Mouse (Mus musculus) right cerebral cortex, postnatal 10 days (tissue): ENCODE measurements at regions not wholly inside any gene's neighbourhood (a gene's known extent, or its start where the extent isn't known, plus 50 kb on each side); places are given as distances from the start of the nearest gene placed in this dataset.

Source experiments
- DNase-seq, 2 experiments: peaks; one replicate each; pipeline ENCODE4 v3.0.0; 2021; ENCODE audit warnings: low spot score in 2 of 2

DNA sequence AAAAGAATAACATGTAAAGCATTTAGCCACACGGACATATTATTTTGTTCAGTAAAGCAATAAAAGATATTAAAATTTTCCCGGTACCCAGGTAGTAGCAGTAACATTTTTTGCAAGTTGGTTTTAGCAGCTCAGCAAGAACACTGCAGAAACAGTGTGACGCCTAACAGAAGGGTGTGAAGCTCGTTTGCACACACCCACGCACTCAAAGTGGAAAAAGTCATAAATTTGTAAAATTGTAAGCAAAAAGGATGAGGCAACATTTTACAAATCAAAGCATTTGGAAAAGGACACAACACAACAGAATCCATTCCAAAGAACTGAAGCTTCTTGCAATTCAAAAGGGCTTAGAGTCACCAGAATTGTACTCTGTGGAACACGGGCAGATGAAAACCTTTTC is 1053.6 kb upstream of the Celf2 start:
- DNase-seq: peak; percentile 28 to 65

DNA sequence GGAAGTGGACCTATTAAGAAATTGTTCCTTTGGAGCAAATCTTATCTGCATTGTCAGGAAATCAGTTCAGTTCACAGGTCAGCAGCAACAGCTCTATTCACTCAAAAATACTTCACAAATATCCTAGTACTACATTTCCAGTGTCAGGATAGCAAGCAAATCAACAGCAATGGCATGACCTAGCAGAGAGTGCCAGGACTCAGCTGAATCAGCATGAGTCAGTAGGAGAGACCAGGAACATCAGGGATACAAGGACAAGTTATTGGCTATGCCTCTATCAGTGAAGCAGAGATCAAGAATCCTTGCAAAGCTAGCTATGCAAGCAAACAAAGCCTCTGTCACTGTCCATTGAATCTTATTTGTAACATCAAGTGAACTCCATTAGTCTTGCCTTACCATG is 1036.8 kb upstream of the Celf2 start:
- DNase-seq: no peak

DNA sequence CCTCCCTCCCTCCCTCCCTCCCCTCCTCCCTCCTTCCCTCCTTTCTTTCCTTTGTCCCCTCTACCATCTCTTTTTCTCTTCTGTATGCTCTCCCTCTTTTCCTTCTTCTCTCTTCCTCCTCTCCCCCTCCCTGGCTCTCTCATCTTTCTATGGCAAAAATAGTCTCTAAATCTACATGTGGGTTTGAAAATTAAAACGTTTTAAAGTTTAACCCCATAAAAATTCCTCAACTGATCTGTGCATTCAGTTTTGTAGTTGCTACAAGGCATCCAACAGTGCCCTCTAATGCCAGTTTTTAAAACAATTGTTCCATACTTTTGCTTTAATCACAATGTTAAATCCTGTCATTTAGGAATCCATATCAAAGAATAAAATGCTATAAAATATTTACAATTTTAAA is 1027.5 kb upstream of the Celf2 start:
- DNase-seq: peak in 1 of 2 experiments; percentile 31

- peak; percentile 31 to 62 for DNase-seq
These were observed 989.1 kb upstream of the Celf2 start for GRCm38 (mm10) chr2:8498466-8498865.

- no peak for DNase-seq
These were observed 968.6 kb upstream of the Celf2 start for GRCm38 (mm10) chr2:8477827-8478528.

DNA sequence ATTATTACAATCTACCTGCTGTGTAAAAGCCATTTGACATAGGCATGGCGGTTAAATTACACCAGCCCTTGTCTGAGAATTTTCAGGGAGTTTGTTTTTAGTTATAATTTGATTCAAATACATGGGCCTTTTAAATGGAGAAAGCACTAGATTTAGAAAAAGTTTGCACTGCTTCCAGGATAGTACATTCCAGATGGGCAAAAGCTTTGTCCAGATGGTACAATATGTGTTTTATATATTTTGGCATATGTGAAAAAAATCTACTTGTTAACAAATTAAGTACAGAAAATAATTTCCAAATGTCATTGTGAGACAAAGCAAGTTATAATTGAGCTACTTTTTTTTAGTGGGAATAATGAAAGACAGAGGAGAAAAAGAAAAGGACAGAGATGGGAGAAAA is 961.2 kb upstream of the Celf2 start:
- no peak for DNase-seq

DNA sequence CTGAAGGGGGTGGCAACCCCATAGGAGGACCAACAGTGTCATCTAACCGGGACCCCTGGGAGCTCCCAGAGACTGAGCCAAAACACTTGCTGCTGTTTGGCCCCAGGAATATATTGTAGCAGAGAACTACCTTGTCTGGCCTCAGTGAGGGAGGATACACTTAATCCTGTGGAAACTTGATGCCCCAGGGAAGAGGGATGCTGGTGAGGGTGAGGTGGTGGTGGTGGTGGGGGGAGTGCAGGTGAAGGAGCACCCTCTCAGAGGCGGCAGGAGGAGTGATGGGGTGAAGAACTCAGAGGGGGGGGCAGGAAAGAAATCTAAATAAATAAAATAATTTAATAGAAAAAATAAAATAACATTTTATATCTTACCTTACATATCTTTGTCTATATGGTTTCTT is 959.6 kb upstream of the Celf2 start:
- no peak for DNase-seq

GRCm38 (mm10) chr2:8468351-8468750 is 959.0 kb upstream of the Celf2 start:
- no peak for DNase-seq

DNA sequence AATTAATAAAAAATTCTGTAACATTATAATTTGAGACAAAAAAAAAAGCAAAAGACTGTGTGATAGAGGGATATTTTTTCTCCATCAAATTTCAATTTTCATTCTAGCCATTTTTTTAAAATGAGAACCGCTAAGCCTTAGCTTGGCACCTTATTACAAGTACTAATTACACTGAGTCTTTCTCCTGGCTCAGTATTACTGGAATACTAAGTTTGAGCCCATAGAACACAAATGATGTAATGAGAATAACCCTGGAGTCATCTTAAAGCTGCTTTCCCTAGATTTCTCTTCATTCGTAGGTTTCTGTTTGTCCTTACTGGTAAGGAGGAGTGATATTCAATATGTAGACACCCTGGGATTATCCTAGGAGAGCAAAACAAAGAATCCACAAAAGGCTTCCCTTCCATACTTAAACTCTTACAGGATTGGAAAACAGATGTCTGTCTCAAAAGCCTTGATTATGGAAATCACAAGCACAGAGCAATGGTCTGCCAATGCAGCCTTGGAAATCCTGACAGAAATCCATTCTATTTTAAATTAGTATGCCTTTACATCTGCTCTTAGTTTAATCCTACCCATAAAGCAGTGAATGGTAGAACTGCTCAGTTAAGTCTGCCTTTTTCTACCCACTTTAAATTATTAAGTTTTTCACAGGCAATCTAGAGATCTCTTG is 958.3 kb upstream of the Celf2 start:
- peak in 1 of 2 experiments; percentile 40 for DNase-seq

GRCm38 (mm10) chr2:8452566-8453243 is 943.3 kb upstream of the Celf2 start:
- peak; percentile 36 to 71 for DNase-seq

GRCm38 (mm10) chr2:8441230-8441629 is 931.9 kb upstream of the Celf2 start:
- DNase-seq: no peak

- DNase-seq: no peak
These were observed 920.4 kb upstream of the Celf2 start for GRCm38 (mm10) chr2:8429652-8430343.

DNA sequence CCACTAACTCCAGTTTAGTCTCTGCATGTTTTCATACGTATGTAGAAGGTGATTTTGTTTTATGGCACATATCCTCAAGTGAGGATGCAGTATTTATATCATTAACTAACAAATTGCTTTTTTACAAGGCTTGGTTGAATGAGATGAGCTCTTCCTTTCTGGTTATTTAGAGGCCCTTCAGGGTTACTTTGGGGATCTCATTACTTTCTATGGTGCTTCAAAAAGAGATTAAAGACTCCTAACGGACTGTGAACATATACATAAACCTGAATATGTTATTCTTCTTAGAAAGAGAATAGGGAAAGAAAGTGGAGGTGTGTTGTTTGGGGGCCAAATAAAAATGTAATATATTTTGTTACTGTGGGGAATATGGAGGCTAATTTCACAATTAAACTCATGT is 918.8 kb upstream of the Celf2 start:
- no peak for DNase-seq

- DNase-seq: no peak
These were observed 918.4 kb upstream of the Celf2 start for GRCm38 (mm10) chr2:8427720-8428119.

DNA sequence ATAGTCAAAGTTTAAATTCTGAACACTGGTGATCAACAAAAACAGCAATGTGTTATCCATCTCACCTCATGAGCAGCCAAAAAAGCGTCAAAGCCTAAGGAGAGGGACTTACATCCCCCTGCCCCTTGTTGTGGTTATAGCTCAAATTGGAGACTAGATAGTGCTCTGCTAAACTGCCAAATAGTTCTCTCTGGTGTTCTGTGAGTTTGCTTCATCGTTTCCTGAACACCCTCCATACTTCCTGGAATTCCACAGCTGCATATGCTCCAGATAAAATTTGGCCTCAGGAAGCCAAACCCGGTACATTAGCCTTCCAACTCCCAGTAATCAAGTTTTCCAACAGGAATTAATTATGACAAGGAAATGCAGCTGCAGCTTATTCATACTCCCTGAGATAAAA is 906.6 kb upstream of the Celf2 start:
- no peak for DNase-seq

DNA sequence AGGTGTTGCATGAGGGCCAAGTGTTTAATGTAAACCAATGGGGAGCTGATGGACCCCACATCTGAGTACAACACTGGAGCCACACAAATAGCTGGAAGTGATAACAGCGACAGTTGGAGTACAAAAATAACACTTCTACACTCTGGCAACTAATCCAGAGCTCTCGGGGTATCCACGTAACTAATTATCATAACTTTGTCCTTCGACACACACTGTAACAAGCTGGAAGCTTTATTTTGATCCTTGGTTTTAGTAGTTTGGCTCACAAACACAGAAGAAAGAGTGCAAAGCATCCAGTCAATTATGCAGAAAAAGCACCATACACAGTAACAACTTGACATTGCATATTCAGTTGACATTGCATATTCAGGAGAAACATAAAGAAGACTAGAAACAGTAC is 884.8 kb upstream of the Celf2 start:
- no peak for DNase-seq

GRCm38 (mm10) chr2:8389530-8389929 is 880.2 kb upstream of the Celf2 start:
- no peak for DNase-seq

DNA sequence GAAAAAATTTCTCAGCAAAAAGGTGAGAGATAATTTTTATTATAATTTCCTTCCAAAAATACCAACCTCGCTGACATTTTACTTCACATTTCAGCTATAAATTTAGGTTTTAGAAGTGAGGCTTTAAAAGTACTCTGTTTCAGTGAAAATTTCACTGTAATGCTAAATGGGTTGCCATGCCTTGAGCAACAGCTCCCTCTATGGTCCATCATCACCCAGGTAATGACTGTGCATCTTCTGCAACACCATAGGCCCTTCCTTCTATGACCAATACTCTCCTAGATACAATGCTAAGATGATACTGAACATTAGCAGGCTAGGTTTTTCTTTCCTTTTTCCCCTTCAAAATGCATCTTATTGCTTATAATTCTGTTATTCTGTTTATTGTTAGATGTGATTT is 870.9 kb upstream of the Celf2 start:
- peak; percentile 86 to 89 for DNase-seq

GRCm38 (mm10) chr2:8379590-8379989 is 870.2 kb upstream of the Celf2 start:
- no peak for DNase-seq

DNA sequence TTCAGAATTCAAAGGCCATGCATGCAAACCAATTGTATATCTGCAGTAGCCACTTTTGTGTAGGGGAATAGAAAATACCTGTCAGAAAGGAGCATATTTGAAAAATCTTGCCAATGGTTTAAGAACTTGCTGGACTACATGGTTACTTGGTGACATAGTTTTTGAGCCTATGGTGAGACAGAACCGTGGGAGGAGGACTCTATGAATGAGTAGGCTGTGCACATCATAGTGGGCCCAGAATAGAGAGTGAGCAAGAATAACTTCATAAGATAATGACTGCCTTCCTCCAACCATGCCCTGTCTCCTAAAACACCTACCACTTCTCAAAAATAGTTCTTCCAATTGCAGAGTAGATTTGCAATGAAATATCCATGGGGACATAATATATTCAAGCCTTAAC is 838.5 kb upstream of the Celf2 start:
- no peak for DNase-seq

- peak; percentile 76 to 90 for DNase-seq
These were observed 835.4 kb upstream of the Celf2 start for GRCm38 (mm10) chr2:8344748-8345147.

GRCm38 (mm10) chr2:8338271-8338670 is 828.9 kb upstream of the Celf2 start:
- peak; percentile 41 to 73 for DNase-seq
